Mouse (Mus musculus): ENCODE data around the gene Gbf1.
"Not testable (repeated sequence)": the region's sequence is repeated elsewhere in the genome, so short reads cannot be mapped to it uniquely, and the experiment has no call there.

The Gbf1 gene

GRCm38 (mm10) chr19:46147511-46148371 is 4.6 kb upstream of the Gbf1 start, which contains the start of gene Pitx3:
Gene Pitx3, minus strand, starts transcription at chr19:46148326.
- no peak for DNase-seq (ENCODE audit: low read depth)

- peak; percentile 91 for DNase-seq (ENCODE audit: low read depth)
Measured at GRCm38 (mm10) chr19:46148372-46148760, 3.9 kb upstream of the Gbf1 start.

- DNase-seq (ENCODE audit: low read depth) = no peak
Measured at GRCm38 (mm10) chr19:46149091-46149490, 3.2 kb upstream of the Gbf1 start.

- DNase-seq (ENCODE audit: low read depth) = no peak
Measured at GRCm38 (mm10) chr19:46165950-46166349, 13.6 kb downstream of the Gbf1 start.

DNA sequence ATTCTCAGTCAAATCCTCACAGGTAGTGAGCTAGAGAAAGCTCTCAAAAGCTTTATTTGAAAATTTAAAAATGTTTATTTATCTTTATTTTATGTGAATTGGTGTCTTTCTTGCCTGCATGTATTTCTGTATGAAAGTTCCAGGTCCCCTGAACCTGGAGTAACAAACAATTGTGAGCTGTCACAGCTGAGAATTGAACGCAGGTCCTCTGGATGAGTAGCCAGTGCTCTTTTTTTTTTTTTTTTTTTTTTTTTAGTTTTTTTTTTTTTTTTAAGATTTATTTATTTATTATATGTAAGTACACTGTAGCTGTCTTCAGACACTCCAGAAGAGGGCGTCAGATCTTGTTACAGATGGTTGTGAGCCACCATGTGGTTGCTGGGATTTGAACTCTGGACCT is 14.9 kb downstream of the Gbf1 start:
- not testable (repeated sequence) for DNase-seq (ENCODE audit: low read depth)

DNA sequence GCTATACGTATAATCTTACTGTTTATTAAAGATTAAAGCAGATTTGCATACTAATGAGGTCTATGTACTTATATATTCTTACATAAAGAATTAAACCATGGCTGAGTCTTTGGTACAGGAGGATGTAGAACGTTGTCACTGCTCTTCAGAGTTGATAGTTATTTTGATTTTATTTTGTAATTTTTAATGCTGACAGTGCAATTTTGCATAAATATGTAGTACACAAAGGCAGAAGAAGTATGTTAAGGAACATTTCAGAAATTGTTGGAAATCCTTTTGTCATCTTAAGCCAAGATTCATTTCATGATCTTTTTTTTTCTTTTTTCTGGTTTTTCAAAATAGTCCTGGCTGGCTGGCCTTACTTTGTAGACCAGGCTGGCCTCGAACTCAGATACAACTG is 17.1 kb downstream of the Gbf1 start:
- DNase-seq (ENCODE audit: low read depth) = no peak

GRCm38 (mm10) chr19:46169913-46170312 is 17.6 kb downstream of the Gbf1 start:
- DNase-seq (ENCODE audit: low read depth) = no peak

GRCm38 (mm10) chr19:46172541-46172940 is 20.2 kb downstream of the Gbf1 start:
- no peak for DNase-seq (ENCODE audit: low read depth)

DNA sequence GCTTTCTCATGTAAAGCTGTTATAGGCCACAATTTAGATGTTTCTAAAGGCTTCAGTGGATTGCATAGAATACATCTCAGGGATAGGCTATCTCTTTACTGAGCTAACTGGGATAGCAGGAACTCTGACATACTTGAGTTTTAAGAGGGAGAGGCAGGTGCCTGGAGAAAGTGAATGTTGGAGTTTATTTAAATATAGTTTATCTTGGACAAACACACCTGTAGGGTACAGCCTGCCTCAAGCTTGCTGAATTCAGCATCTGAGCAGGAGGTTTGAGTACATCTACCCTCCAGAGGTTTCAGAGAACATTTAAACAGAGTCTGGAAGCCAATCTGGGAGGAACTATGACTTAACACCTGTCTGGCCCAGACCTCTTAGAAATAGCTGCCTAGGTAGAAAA is 22.9 kb downstream of the Gbf1 start:
- no peak for DNase-seq (ENCODE audit: low read depth)

GRCm38 (mm10) chr19:46177046-46177445 is 24.7 kb downstream of the Gbf1 start:
- no peak for DNase-seq (ENCODE audit: low read depth)

- no peak for DNase-seq (ENCODE audit: low read depth)
Measured at GRCm38 (mm10) chr19:46180274-46180673, 28.0 kb downstream of the Gbf1 start.

GRCm38 (mm10) chr19:46182241-46182640 is 29.9 kb downstream of the Gbf1 start:
- DNase-seq (ENCODE audit: low read depth) = no peak

DNA sequence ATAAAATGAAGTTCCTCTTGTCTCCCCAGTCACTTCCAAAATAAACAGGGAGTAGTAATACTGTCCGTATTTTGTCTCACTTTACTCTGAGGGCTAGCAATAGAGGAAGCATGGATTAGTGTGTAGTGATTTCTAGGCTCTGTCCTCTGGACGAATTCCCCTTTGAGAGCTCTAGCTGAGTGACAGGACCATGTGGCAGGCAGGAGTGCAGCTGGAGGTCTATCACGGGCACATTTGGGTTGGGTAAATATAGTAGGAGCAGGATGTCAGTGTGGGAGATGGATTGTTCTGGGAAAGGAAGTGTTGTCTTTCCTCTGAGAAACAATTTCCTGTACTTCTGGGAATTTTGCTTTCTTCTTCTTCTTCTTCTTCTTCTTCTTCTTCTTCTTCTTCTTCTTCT is 34.3 kb downstream of the Gbf1 start:
- no peak for DNase-seq (ENCODE audit: low read depth)

DNA sequence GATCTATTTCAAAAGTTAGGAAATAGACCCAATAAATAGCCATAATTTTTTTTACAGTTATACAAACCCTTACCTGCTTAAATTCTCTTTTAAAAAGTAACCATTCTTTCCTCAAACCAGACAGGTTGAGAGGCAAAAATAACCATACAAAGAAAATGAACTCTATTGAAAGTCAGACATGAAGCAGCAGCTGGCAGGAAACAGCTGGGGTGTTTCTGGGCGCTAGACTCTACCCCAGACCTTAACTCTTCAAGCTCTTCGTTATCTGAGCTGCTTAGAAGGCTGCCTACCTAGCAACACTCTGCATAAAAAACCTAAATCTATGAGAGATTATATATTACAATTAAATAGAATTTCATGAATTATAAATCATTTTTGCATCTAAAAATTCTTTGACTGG is 34.9 kb downstream of the Gbf1 start:
- no peak for DNase-seq (ENCODE audit: low read depth)

DNA sequence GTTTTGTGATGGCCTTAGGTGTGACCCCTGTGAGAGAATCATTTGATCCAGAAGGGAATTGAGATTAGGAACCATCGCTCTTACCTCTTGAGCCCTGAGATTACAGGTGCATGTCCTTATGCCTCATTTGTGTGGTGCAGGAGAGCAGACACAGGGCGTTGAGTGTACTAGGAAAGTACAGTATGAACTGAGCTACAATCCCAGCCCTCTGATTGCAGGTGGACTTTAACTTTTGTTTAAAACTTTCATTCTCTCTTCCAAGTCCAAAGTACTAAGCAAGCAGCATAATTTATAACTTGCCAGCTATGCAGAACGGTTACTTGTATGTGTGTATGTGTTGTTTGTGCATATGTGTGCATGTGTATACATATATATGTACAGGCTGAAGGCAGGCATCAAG is 46.0 kb downstream of the Gbf1 start:
- DNase-seq (ENCODE audit: low read depth) = no peak

DNA sequence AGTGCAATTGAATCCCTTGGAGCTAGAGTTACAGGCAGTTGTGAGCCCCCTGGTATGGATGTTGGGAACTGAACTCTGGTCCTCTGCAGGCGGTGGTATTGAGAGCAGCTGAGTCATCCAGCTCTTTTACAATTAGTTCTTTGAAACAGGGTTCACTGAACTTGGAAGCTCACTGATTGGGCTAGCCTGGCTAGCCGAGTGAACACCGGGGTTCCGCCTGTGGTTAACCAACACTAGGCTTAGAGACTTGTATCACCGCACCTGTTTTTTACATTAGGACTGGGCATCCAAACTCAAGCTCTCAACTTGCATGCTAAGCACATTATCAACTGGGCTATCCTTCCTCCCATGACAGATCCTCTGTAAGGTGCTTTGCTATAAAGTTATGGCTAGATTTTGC is 46.6 kb downstream of the Gbf1 start:
- DNase-seq (ENCODE audit: low read depth) = no peak

DNA sequence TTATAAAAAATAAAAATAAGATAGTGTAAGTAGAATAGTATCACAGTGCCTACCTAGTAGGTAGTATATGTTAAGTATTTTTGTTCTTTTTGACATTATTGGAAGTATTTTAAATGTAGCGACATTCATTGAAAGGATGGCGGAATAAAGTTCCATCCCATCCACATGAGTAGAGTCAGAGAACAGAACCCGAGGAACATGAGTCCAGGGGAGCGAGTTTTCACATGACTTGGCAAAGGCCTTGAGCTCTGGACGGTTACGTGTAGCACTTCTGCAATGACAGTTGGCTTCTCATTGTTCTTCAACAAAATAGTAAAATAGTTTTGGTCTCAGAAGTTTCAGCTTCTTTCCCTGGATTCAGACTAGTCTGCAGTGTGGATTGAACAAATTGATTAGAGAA is 51.9 kb downstream of the Gbf1 start:
- DNase-seq (ENCODE audit: low read depth) = no peak

GRCm38 (mm10) chr19:46205680-46206079 is 53.4 kb downstream of the Gbf1 start:
- no peak for DNase-seq (ENCODE audit: low read depth)

DNA sequence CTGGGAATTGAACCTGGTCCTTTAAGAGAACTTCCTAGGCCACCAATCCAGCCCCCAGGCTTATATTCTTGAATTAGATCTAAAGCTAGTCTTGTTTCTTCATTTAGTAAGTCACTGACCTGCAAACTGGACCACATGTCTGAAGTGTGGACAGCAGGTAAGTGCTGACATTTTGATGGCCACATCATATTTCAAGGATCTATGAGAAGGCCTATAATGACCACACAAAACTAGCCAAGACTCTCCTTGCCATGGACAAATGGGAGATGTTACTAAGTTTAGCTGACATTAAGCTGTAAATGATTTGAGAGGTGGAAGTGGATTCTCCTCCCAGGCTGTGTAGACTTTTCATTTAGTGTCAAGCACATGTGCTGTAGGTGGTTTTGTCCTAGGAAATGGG is 58.6 kb downstream of the Gbf1 start:
- DNase-seq (ENCODE audit: low read depth) = no peak

DNA sequence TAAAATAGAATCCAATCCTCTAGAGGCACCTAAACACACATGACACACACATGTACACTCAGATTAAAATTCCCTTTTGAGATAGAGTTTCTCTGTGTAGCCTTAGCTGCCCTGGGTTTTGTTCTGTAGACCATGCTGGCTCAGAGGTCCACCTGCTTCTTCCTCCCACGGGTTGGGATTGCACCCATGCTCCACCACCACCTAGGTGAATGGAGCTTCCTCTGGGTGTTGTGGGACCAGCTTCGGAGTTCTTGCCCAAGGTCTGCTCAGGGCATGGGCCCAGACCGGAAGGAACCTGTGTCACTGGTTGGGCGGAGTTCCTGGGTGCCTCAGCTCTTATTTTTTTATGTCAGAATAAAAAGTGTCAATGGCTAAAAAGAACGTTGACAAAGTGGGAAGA is 62.2 kb downstream of the Gbf1 start:
- DNase-seq (ENCODE audit: low read depth) = no peak

DNA sequence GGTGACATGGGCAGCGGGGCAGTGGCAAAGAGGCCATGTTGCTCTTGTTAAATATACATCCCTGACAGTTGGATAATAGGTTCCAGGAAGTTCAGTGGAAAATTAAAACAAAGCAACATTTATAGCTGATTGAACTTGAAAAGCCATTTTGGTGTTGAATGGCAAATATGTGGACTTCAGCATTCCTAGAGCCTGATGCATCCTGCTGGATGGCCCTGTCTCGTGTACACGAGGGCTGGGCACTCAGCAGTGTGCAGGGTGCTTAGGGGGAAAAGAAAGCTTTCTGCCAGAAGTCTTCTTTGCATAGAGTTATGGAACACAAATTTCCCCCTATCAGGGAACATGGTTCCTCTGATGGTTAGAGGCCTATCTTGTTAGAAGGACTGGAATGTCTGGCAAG is 63.1 kb downstream of the Gbf1 start:
- DNase-seq (ENCODE audit: low read depth) = no peak

DNA sequence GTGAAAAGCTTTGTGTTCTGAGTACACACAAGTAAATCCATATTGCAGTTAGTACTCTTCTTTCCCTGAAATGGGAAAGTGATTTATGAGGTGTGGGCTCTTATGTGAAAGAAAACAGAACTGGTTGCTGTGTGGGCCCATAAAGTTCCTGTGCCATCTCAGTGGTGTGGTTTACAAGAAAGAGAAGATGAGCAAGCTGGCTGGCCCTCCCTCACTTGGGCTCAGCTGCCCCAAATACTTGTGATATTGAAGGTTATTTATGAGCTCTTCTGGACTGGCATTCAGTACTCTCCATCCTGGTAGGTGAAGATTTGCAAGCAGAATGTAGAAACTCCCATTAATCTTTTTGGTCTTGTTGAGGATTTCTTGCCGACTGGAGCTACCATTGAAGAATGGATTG is 64.4 kb downstream of the Gbf1 start:
- no peak for DNase-seq (ENCODE audit: low read depth)

GRCm38 (mm10) chr19:46217347-46217746 is 65.0 kb downstream of the Gbf1 start:
- not testable (repeated sequence) for DNase-seq (ENCODE audit: low read depth)

DNA sequence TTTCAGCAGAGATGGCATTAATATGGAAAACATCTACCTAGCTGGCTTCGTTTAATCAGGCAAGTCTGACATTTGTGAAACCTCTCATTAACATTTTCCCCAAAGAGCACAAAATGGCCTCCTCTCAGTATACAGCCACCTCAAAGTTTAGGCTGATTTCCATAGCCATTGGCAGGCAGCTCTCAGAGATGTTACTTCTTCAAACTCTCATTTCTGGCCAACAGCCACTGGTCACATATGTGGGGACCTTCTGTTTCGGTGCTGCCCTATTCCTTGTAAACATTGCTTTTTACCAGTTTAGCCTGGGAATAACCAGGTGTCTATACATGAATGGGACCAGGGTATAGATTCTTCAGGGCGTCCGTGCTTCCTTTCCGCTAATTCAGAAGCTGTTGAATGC is 67.8 kb downstream of the Gbf1 start:
- DNase-seq (ENCODE audit: low read depth) = no peak
